In genomic region chr15:36900940-36901339, GRCm38 (mm10) we compare ENCODE assay signal across 15 mouse cellular contexts.
DNase-seq lines count a peak whose midpoint lies in the region; ATAC-seq lines count a peak whose summit lies in the region.
"Had no signal": no experiment of that assay in that cellular context is flagged by ENCODE, and none has a peak within 500 bp of the region (broad histone marks: within the 10 kb centered on the region; RNA-seq: fewer than 3 reads in every experiment).

No protein-coding gene starts in this region.

- no peak overlapping the region for H3K4me2 ChIP-seq in hindbrain, embryonic 13.5 days
- no peak overlapping the region for H3K4me2 ChIP-seq in hindbrain, embryonic 16.5 days (ENCODE audit: low read length)
- no peak overlapping the region for H3K4me2 ChIP-seq in midbrain, embryonic 15.5 days

- H3K27ac ChIP-seq in hindbrain, embryonic 13.5 days = no peak overlapping the region
- H3K27ac ChIP-seq in hindbrain, embryonic 16.5 days (ENCODE audit: low read depth, low read length) = no peak overlapping the region
- H3K27ac ChIP-seq in midbrain, embryonic 15.5 days = no peak overlapping the region; the same call in 1 of the 2 replicates

- H3K4me1 ChIP-seq in hindbrain, embryonic 13.5 days (replicated peaks) = peaks cover 27% of the 10 kb centered on the region
- H3K4me1 ChIP-seq in hindbrain, embryonic 16.5 days (ENCODE audit: control insufficient read depth, insufficient read depth, low read depth, low read length) = peaks cover 12% of the 10 kb centered on the region
- peaks cover 21% of the 10 kb centered on the region for H3K4me1 ChIP-seq in midbrain, embryonic 15.5 days

- 72% methylated on average over 2 of the region's 2 CpGs for WGBS in hindbrain, embryonic 13.5 days
- 68% methylated on average over 2 of the region's 2 CpGs for WGBS in hindbrain, embryonic 16.5 days
- 62% methylated on average over 2 of the region's 2 CpGs for WGBS in midbrain, embryonic 15.5 days

- peak; percentile 53 for DNase-seq in testis, postnatal 14 days (ENCODE audit: low spot score)
- DNase-seq in testis, postnatal 10 days (ENCODE audit: low spot score) = no peak
- DNase-seq in cerebellum, adult 8-10 months = no peak
- no peak for DNase-seq in layer of hippocampus, postnatal 14 days (ENCODE audit: low spot score in 2 of 2)
- DNase-seq: adrenal gland, adult 2 months; embryo, embryonic 11 days; gastrocnemius, postnatal 14 days; heart, postnatal 36 days; kidney, adult 9 months; kidney, postnatal 4 days; lung, postnatal 36 days had no signal

- H3K9ac ChIP-seq in hindbrain, embryonic 13.5 days = no peak overlapping the region
- no peak overlapping the region for H3K9ac ChIP-seq in hindbrain, embryonic 16.5 days (ENCODE audit: low read depth, low read length)
- H3K9ac ChIP-seq in midbrain, embryonic 15.5 days = no peak overlapping the region

- ATAC-seq in hindbrain, embryonic 13.5 days (ENCODE audit: low FRiP score) = peak; percentile 16; the same call in 1 of the 2 replicates
- no peak for ATAC-seq in hindbrain, embryonic 16.5 days
- peak; percentile 21 for ATAC-seq in midbrain, embryonic 15.5 days (replicated peaks)

- no peak overlapping the region for H3K4me3 ChIP-seq in hindbrain, embryonic 13.5 days
- H3K4me3 ChIP-seq in hindbrain, embryonic 16.5 days (ENCODE audit: low read length) = no peak overlapping the region
- no peak overlapping the region for H3K4me3 ChIP-seq in midbrain, embryonic 15.5 days

- no peaks in the 10 kb centered on the region for H3K9me3 ChIP-seq in hindbrain, embryonic 13.5 days
- H3K9me3 ChIP-seq in hindbrain, embryonic 16.5 days (ENCODE audit: control insufficient read depth, low read length) = no peaks in the 10 kb centered on the region
- no peaks in the 10 kb centered on the region for H3K9me3 ChIP-seq in midbrain, embryonic 15.5 days
- H3K9me3 ChIP-seq: G1E had no signal

- H3K36me3 ChIP-seq in hindbrain, embryonic 13.5 days = no peaks in the 10 kb centered on the region
- no peaks in the 10 kb centered on the region for H3K36me3 ChIP-seq in hindbrain, embryonic 16.5 days (ENCODE audit: control insufficient read depth, insufficient read depth, low read length)
- no peaks in the 10 kb centered on the region for H3K36me3 ChIP-seq in midbrain, embryonic 15.5 days (replicated peaks)
- H3K36me3 ChIP-seq: G1E had no signal

- H3K27me3 ChIP-seq in hindbrain, embryonic 13.5 days = no peaks in the 10 kb centered on the region
- no peaks in the 10 kb centered on the region for H3K27me3 ChIP-seq in hindbrain, embryonic 16.5 days (replicated peaks; ENCODE audit: control insufficient read depth, insufficient read depth, low read length)
- no peaks in the 10 kb centered on the region for H3K27me3 ChIP-seq in midbrain, embryonic 15.5 days (replicated peaks)
